Mouse (Mus musculus) cerebellum, postnatal 36 days (tissue): ENCODE measurements around the gene Ddx5.
"Not testable (repeated sequence)": the region's sequence is repeated elsewhere in the genome, so short reads cannot be mapped to it uniquely, and the experiment has no call there.

Source experiments
- DNase-seq, 2 experiments: peaks; one replicate each; pipeline ENCODE4 v3.0.0; 2021 to 2022; ENCODE audit warnings: mixed read lengths in 2 of 2

Ddx5 gene

GRCm38 (mm10) chr11:106760511-106760910 is 28.5 kb downstream of the Ddx5 start:
- no peak for DNase-seq

DNA sequence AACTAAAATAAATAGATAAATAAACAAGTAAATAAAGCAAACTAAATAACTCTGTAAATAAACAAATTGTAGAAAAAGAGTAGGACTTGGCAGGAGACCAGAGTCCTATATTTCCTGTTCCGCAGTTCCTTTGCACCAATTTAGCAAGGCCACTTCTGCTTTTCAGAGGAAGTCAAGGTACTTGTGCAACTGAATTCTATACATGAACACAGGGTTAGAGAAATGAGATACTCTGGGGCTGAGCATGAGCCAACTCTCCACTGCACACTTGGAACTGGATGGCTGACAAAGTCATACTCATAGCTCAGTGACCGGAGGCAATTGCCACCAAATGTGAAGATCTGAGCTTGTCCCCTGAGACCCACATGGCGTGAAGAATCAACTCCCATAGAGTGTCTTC is 30.0 kb downstream of the Ddx5 start:
- no peak for DNase-seq

DNA sequence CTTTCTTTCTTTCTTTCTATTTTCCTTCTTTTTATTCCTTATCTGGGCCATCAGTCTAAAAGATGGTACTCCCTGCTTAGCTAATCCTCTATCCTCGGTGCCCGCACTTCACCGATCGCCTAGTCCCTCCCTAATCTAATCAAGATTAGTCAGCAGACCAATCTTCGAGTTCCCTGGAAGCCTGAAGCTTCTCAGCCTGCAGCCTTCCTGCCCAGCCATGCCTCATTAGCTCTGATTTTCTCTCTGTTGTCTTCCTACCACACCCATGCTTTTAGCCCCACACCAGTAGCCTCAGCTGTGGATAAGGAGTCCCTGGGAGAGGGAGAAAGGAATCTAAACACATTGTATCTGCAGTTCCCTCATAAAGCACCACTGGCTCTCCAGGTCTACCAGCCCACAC is 33.4 kb downstream of the Ddx5 start:
- DNase-seq: no peak

- DNase-seq: no peak
These were observed 35.7 kb downstream of the Ddx5 start for GRCm38 (mm10) chr11:106753314-106753713.

GRCm38 (mm10) chr11:106752103-106752502 is 36.9 kb downstream of the Ddx5 start:
- DNase-seq: no peak

DNA sequence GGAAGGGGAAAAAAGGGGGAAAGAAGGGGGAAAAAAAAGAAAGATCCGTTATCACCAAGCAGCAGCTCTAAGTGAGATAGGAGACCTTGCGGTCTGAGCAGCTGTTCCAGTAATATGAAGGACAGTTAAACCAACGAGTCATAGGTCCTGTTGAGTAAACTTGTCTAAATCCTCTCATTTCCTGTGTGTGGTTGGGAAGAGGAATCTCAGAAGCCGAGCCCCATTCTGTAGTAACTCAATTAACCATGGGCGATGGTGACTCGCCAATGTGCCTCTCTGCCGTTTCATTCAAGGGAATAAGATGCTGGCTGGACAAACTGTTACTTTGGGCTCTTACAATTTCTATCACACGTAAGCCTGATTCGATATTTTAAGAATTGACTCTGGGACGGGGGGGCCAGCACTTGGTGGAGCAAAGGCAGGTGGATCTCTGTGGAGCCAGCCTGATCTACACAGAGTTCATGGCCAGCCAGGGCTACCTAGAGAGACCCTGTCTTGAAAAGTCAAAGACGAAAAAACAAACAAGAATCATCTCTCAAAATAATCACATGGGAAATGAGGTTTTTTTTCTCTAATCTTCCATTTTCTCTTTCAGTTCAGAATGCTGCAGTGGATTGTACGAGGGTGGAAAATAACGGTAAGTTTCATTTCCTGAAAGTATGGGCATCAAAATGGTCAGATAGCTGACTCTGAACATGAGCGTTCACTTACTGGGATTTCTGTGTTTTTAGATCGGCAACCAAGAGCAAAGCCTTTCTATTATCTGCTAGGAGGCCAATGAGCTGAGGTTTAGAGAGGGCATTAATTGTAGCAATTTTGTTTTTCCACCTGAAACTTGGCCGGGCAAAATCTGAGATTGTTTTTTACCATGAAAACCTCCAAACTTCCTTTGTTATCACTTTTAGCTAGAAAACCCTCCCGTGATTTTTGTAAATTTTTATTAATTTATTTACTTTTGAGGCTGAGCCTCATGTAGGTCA is 37.7 kb downstream of the Ddx5 start, which contains the start of gene Milr1:
Gene Milr1, plus strand, starts transcription at position 188 of the 980 bp plus-strand sequence.
- DNase-seq: no peak

GRCm38 (mm10) chr11:106750121-106750751 is 38.7 kb downstream of the Ddx5 start, which contains the start of gene Pecam1:
Gene Pecam1, minus strand, starts transcription at chr11:106750628.
- no peak for DNase-seq

DNA sequence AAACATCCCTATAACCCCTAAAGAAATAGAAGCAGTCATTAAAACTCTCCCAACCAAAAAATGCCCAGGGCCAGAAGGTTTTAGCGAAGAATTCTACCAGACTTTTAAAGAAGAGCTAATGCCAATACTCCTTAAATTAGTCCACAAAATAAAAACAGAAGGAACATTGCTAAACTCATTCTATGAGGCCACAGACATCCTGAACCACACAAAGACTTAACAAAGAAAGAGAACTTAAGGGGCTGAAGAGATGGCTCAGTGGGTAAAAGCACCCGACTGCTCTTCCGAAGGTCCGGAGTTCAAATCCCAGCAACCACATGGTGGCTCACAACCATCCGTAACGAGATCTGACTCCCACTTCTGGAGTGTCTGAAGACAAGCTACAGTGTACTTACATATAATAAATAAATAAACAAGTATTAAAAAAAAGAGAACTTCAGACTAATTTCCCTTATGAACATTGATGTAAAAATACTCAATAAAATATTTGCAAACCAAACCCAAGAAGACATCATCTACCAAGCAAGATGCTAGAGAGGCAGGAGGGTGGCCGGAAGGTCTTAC is 39.3 kb downstream of the Ddx5 start:
- not testable (repeated sequence) for DNase-seq

- DNase-seq: no peak
These were observed 44.0 kb downstream of the Ddx5 start for GRCm38 (mm10) chr11:106744949-106745348.

DNA sequence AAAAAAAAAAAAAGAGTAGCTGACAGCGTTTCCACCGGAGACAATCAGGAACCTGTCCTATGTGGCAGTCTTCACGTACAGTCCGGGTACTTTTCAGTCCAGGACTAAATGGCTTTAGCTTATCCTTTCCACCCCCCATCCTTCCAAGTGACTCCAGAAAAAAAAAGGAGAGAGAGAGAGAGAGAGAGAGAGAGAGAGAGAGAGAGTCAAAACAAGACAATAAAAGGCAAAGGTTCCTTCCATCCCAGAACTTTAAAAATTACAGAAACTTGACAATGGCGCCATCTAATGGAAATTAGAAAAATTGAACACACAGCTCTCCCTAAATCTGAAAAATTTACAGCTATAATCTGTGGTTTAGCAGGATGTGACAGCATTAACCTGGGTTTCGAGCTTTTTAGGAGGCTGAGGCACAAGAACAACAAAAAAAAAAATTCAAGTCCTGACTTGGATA is 46.6 kb downstream of the Ddx5 start:
- DNase-seq: no peak

- DNase-seq: no peak
These were observed 47.2 kb downstream of the Ddx5 start for GRCm38 (mm10) chr11:106741826-106742225.

DNA sequence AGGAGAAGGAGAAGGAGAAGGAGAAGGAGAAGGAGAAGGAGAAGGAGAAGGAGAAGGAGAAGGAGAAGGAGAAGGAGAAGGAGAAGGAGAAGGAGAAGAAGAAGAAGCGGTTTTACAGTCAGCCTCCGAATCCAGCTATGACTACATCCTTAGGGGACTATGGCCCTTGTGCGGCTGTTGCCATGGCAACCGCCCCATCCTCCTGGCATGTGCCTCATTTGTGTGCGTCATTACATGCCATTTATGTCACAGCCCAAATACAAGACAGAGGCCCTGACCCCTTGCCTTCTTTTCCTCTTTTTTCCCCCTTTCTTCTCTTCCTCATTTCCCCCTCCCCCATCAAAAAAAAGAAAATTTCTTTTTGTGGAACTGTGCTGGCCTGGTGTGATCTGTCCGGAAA is 47.8 kb downstream of the Ddx5 start:
- DNase-seq: no peak

DNA sequence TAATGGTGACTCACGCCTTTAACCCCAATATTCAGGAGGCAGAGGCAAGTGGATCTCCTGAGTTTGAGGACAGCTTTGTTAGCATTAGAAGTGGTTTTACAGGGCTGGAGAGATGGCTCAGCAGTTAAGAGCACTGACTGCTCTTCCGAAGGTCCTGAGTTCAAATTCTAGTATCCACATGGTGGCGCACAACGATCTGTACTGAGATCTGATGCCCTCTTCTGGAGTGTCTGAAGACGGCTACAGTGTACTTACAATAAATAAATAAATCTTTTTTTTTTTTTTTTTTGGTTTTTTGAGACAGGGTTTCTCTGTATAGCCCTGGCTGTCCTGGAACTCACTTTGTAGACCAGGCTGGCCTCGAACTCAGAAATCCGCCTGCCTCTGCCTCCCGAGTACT is 48.3 kb downstream of the Ddx5 start:
- not testable (repeated sequence) for DNase-seq

- no peak for DNase-seq
These were observed 49.9 kb downstream of the Ddx5 start for GRCm38 (mm10) chr11:106739116-106739515.

DNA sequence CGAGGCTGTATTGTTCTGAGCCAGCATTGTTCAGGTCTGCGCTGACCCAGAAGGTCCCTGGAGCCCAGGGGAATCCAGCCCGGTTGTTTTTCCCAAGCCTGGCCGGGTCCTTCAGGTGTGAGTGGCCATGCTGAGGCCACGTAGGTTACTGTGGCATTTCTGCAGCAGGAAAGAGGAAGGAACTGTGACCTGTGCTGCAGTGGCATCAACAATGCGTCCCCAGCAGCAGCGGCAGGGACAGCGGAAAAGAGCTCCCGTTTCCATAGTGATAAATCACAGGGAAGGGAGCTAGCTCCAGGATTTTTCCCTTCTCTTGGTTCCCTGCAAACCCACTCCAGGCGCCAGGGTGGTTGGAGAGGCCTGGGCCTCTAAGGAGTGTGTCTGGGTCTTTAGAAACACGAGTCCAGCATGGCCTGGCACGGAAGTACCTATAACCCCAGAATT is 51.8 kb downstream of the Ddx5 start:
- DNase-seq: no peak

DNA sequence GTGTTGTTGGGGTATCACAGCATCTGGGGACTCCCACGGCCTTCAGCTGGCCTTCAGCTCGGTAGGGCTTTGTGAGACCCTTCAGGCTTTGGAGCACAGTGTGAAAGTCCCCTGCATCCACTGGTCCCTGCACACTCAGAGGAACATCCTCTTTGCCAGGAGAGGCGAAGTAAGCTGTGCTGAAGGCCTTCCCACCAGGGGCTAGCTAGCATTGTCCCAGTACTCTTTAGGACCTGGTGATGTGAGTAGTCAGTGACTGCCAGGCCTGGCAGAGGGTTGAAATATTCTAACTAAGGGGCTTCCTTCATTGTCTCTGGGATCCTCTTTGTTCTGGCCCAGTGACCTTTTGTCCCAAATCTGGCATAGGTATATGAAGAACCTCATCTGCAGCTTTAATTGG is 52.4 kb downstream of the Ddx5 start:
- no peak for DNase-seq

DNA sequence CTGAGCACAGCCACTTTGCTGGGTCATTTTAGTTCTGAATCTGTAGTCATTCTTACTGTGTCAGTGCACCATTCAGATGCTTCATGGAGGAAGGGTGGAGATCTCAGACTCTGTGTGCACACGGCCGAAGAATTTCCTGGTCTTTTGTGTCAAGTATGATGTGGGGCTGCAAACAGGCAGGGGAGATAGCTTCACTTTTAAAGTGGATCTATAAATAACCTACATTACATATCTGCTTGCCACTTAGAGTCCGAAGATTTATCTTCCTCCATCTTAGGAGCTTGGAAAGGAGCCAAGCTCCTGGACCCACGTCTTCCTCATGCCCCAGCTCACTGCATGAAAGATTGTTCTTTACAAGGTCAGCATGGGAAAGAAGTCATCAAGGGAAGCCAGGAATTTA is 58.3 kb downstream of the Ddx5 start:
- no peak for DNase-seq
